Mouse (Mus musculus) cerebral cortex, adult 2 months (tissue): ENCODE measurements around the gene Cyth3.

ENCODE experiments used
- WGBS: fragments of 180-500 bp; shearing (Covaris S2); methylation state at CpG from one replicate; pipeline ENCODE4 v1.1.7; 2018; 5-methylcytosine and 5-hydroxymethylcytosine counted together

The Cyth3 gene

GRCm38 (mm10) chr5:143621893-143622622 is at the start of gene Cyth3:
Gene Cyth3, plus strand, starts transcription at chr5:143622447.
- WGBS: 7% methylated on average over 46 of the region's 46 CpGs

- WGBS: 91% methylated on average over 4 of the region's 4 CpGs
Observed at GRCm38 (mm10) chr5:143573067-143573466, 49.2 kb upstream of the Cyth3 start.

GRCm38 (mm10) chr5:143574261-143575178 is 47.7 kb upstream of the Cyth3 start:
- 64% methylated on average over 19 of the region's 19 CpGs for WGBS

DNA sequence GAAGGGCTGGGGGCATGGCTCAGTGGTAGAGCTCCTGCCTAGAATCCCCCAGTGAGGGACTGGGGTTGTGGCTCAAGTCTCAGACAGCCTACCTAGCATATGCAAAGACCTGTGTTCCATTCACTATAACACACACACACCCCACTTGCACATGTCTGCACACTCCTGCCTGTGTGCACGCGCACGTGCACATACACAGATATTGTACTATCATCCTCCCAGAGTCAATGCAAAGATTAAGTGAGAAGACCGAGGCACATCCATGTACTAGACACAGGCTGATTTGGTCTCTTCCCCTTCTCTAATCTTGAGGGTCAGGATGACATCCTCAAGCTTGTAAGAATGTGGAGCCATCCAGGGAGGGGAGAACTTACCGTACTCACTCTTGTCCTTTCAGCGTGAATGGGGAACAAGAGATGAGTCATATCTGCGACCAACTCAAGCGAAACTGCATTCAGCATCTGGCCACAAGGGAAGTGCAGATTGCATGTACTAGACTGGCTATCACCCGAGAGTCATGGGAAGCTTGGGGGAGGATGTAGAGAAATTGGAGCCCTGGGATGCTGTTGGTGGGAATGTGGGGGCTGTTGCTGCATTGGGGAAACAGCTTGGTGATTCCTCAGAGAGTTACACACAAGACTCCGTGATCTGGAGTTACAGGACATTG is 42.6 kb upstream of the Cyth3 start:
- WGBS: 57% methylated on average over 10 of the region's 10 CpGs

DNA sequence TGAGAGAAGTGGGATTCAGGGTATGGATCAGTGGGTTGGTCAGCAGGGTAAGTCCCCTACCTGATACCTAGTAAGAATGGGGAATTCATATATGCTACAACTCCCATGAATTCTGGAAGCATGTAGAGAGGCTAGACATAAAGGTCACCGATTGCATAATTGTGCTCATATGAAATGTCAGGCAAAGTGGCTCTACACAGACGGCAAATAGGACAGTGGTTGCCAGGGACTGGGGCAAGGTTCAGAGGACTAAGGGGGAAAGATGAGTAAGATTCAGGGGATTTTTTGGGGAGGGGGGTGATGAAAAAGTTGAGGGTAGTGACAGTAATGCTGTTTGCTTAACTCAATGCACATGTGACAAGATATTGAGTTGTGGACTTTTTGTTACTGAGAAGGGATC is 41.3 kb upstream of the Cyth3 start:
- WGBS: 88% methylated on average over 2 of the region's 2 CpGs

- WGBS: 36% methylated on average over 8 of the region's 8 CpGs
Observed at GRCm38 (mm10) chr5:143581874-143582273, 40.4 kb upstream of the Cyth3 start.

GRCm38 (mm10) chr5:143583081-143583480 is 39.2 kb upstream of the Cyth3 start:
- WGBS: 90% methylated on average over 10 of the region's 10 CpGs

- 89% methylated on average over 5 of the region's 5 CpGs for WGBS
Observed at GRCm38 (mm10) chr5:143584982-143585381, 37.3 kb upstream of the Cyth3 start.

- WGBS: 75% methylated on average over 8 of the region's 8 CpGs
Observed at GRCm38 (mm10) chr5:143586386-143586785, 35.9 kb upstream of the Cyth3 start.

DNA sequence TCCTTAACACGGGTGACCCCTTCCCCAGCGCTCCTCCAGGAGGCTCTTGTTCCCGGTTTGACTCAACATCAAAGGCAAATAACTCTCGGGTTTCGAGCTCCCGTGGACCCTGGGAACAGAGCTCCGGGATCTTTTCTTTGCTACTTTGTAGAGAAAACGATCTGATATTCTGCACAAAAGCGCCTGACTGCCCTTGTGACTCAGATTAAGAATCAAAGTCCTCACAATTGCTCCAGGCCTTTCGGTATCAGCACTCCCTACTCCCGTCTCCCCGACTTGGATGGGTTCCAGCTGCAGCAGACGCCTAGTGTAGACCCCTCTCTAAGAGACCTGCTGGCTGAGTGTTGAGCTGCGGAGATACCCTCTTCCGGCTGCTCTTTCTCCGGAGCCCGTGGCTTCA is 33.1 kb upstream of the Cyth3 start:
- WGBS: 44% methylated on average over 17 of the region's 17 CpGs

DNA sequence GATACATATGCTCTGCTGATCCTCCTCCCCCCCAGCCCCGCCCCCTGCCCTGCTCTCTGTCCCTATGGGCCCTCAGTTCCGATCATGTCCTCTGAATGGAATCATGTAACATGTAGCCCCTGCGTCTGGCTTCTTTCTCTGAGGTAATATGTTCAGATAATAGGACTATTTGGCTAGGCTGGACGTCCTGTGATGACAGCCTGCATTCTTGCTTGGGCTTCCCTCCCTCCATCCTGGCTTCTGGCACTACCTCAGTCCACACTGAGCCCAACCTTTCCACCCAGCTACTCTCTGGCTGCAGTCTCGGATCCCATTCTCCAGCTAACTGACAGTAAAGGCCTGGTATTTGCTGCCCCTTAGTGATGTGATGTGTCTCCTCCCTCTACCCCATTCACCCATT is 29.3 kb upstream of the Cyth3 start:
- WGBS: 80% methylated on average over 5 of the region's 5 CpGs

DNA sequence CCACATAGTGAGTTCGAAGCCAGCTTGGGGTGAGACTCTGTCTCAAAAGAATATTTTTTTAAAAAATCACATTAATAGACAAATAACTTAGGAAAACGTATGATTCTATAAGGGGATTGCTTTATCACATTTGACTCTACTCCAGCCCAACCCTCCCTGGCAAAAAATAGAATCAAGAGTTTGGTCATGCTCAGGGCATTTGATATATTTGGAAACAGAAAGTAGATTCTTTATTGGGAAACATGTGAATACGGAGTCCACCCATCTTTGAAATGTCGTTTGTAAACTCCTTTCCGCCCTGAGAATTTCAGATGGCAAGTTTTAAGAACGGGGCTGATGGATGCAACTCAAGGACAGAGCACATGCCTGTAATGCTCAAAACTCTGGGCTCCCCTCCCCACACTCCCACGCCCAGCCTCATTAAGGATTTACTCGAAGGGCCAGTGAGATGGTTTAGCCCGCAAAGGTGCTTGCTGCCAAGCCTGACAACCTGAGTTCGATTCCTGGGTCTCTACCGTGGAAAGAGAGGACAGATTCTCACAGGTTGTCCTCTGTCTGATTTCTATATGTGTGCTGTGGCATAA is 28.6 kb upstream of the Cyth3 start:
- 76% methylated on average over 11 of the region's 11 CpGs for WGBS

DNA sequence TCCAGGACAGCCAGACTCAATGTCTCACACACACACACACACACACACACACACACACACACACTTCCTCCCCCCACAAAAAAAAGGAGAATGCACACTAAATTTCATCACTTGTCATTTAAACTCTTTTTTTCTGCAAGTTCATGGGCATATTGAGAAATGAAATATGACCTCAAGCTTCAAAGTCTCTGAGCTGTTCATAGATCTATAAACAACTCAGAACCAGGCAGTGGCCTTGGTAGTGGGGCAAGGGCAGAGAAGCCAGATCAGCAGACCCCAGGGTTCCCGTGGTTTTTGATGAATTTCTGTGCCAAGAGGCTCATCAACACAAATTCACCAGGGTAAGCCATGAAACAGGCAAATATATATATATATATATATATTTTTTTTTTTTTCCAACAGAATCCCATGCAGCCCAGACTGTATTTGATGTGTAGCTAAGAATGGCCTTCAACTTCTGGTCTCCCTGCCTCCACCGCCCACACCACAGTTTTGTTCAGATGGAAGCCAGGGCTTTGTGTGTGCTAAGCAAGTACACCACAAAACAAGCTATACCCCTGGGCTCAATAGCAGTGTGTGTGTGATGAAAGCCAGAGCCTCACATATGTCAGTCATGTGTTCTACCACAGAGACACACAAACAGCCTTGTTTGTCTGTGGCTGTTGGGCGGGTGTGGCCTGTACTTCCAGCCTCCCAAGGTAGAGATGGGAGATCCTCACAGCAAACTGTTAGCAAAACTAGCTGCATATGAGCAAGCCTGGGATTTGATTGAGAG is 27.8 kb upstream of the Cyth3 start:
- 77% methylated on average over 3 of the region's 3 CpGs for WGBS

DNA sequence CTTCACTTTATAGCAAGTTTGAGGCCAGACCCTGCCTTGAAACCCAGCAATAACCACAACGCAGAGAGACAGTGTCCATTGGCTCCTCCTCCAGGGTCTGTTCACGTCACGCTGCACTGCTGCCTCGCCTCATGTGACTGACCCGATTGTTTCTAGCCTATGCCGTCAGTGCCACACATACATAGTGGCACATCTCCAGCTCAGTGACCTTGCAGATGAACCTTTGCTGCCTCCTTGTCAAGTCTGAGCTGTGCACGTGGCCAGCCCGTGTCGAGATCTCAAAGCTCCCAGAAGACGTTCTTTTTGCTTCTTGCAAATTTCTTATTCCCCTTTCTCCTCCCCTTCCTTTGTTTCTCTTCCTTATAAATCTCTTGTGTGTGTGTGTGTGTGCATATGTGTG is 20.2 kb upstream of the Cyth3 start:
- WGBS: 58% methylated on average over 10 of the region's 10 CpGs

DNA sequence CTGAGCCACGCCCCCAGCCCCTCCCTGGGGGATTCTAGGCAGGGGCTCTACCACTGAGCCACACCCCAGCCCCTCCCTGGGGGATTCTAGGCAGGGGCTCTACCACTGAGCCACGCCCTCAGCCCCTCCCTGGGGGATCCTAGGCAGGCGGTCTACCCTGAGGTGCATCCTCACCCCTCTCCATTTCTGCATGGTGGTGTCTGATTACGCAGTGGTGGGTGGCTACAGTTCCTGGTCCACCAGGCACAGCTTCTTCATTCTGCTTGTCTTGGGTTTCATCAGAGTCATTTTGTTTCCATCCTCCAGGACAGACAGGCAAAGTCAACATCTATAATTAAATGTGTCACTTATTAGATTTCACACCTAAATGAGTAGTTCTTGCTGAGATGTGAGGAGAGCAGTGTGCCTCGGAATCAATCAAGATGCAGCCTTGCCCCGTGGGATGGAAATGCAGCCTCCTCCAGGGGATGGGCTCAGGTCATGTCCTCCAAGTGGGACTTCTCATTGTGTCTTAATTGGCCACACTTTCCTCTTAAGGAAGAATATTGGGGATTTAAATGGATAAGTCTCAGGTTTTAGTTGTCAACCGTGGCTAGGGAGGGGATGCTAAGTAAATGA is 18.0 kb upstream of the Cyth3 start:
- WGBS: 78% methylated on average over 7 of the region's 7 CpGs

- 88% methylated on average over 10 of the region's 10 CpGs for WGBS
Observed at GRCm38 (mm10) chr5:143606756-143607155, 15.5 kb upstream of the Cyth3 start.

GRCm38 (mm10) chr5:143608175-143608574 is 14.1 kb upstream of the Cyth3 start:
- WGBS: 50% methylated on average over 10 of the region's 10 CpGs

- WGBS: 63% methylated on average over 7 of the region's 7 CpGs
Observed at GRCm38 (mm10) chr5:143611954-143612353, 10.3 kb upstream of the Cyth3 start.

- WGBS: 57% methylated on average over 4 of the region's 4 CpGs
Observed at GRCm38 (mm10) chr5:143613265-143613664, 9.0 kb upstream of the Cyth3 start.

DNA sequence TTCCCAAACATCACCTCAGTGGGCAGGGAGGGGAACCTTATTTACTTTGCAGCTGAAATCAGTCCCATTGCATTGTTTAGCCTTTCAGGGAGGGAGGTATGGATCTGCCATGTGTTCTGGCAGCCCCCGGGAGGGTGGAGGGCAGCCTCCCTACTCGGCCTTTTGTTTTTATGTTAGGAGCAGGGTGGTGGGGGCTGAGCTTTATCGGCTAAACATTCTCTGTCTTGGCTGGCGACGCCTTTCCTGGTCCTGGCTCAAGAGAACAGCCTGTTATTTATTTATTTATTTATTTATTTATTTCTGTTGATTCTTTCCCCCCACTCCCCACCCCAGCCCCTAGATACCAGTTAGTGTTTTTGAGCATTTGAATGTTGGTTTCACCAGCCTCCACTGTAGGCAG is 7.7 kb upstream of the Cyth3 start:
- WGBS: 63% methylated on average over 5 of the region's 5 CpGs

GRCm38 (mm10) chr5:143615353-143615752 is 6.9 kb upstream of the Cyth3 start:
- WGBS: 90% methylated on average over 2 of the region's 2 CpGs
